Mouse (Mus musculus) right cerebral cortex, postnatal 14 days (tissue): ENCODE measurements around the gene Nup210l.
"Not testable (repeated sequence)": the region's sequence is repeated elsewhere in the genome, so short reads cannot be mapped to it uniquely, and the experiment has no call there.

ENCODE experiments used
- DNase-seq: peaks from one replicate; pipeline ENCODE4 v3.0.0; 2022

Nup210l gene

GRCm38 (mm10) chr3:90231507-90232333 lies 127.8 kb downstream of the Nup210l start, which contains the start of gene Jtb:
Gene Jtb, plus strand, starts transcription at chr3:90231597.
- DNase-seq = peak; percentile 94

DNA sequence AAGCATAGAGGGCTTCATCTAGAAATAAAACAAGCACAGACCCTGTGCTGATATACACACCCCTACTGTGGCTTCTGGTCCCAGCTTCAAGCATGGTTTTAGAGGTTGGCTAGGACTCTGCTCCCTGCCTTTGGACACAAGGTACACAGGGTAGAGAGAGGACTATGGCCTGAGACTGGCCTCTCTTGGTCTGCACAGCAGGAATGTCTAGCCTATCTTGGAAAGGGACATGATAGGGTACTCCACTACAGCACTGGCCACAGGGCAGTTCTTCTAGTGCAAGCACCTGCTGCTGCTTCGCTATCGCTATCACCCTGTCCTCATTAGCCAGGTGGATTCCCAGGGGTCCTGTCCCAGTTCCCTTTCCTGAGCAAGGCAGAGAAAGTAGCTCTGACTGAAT lies 137.3 kb downstream of the Nup210l start:
- no peak for DNase-seq

DNA sequence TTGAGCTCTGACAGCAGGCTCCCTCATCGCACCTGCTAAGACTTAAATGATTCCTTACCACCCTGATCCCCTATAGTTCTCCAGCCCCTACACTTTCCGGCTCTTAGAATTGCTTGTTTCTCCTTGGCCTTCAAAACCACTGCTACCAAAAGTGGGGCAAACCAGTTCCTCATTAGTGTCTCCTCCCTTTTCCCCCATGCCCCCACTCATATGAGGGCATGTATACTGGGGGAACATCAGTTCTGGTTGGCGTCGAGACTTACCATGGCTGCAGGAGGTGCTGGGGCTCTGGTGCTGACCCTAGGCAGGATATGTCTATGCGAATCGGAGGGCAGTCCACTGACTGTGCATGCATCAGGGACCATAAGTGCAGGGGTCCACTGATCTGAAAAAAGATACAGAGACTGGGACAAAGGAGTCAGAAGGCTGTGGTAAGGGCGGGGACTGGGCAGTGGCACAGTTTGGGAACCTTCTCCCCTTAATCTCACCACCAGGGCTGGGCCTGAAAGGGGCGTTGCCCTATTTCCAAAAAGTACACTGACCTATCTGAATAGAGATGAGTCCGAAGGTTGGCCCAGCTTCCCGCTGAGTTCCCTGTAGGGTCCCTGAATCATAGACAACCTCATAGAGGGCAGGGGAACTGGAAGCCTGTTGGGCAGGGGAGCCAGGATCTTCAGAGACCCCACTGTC lies 137.9 kb downstream of the Nup210l start:
- no peak for DNase-seq

- DNase-seq = no peak
Observed at GRCm38 (mm10) chr3:90242984-90243775, 139.2 kb downstream of the Nup210l start, which contains the start of gene Creb3l4. Gene Creb3l4, minus strand, starts transcription at chr3:90243512.

DNA sequence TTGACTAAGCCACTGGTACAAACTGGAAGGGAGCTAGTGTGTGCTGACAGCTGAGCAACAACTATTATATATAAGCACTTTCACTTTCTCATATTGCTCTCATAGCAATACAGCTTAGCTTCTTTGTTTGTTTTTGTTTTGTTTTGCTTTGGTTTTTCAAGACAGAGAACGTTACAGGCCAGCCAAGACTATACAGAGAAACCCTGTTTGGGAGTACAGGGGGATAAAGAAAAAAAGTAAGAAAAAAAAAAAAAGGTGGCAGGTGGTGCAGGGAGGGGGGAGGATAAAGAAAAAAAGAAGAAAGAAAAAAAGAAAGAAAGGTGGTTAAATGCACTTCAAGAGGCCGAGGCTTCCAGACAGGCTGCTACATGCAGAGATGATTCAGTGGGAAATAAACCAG lies 141.5 kb downstream of the Nup210l start:
- DNase-seq = no peak

DNA sequence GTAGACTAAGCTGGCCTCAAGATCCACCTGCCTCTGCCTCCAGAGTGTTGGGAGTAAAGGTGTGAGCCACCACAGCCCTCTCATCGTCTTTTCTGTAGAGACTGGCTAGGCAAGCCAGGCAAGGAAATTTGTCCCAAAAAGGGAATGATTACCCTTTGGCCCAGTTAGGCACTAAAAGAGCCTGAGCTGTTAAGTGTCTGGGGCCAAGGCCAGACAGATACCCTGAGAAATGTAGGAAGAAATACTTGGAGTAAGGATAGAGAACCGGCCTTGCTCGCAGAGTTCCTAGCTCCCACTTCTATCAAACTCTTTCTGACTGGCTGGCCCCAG lies 143.7 kb downstream of the Nup210l start:
- DNase-seq = no peak

DNA sequence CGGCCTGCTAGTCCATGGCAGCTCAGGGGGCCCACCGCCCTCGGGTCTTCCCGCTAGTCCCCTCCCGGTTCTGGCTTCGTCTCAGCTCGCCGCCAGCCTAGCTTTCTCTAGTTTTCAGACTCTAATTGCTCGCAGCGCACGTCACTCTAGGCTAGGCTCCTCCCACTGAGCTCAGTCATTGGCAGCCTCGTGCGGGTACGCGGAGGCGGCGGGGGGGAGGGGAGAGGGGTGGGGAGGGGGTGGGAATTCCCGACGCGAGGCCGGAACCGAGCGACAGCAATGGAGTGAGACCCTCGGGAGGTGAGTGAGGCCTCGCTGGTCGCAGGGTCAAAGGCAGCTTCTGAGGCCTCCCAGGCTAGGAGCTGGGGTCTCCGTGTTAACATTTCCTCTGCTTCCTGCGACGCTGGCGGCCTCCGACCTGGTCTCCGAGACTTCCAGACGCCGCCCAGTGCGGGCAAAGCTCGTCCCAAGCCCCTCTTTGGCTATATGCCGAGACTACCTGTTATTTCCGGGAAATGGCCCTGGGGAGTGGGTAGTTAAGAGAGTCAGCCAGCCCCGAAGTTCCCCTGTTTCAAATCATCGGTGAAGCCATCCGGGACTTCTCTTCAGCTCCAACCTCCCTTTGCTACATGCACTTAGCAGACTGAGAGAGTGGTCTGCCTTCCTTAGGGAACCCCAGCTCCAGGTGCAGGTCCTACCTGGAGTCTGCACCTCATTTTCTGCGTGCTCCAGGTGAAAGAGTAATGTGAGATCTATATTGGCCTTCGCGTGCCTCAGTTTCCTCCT lies 144.2 kb downstream of the Nup210l start, which contains the start of gene Slc39a1:
TSS of gene Slc39a1 (plus strand) at position 213 of the 786 bp plus-strand sequence.
- DNase-seq = peak; percentile 87

DNA sequence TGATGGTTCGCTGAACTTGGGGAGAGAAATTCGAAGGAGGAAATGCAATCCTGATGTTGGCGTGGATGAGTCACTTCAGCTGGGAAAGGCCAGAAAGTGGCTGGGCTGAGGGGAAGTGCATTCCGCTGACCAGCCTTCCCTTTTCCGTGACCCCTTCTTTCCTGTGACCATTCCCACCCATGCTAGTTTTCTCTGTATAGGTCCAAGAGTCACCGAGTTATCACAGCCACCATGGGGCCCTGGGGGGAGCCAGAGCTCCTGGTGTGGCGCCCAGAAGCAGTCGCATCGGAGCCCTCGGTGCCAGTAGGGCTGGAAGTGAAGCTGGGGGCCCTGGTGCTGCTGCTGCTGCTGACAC lies 144.8 kb downstream of the Nup210l start:
- DNase-seq = no peak

GRCm38 (mm10) chr3:90250791-90251190 lies 146.9 kb downstream of the Nup210l start:
- no peak for DNase-seq

GRCm38 (mm10) chr3:90251731-90252226 lies 147.8 kb downstream of the Nup210l start:
- not testable (repeated sequence) for DNase-seq

DNA sequence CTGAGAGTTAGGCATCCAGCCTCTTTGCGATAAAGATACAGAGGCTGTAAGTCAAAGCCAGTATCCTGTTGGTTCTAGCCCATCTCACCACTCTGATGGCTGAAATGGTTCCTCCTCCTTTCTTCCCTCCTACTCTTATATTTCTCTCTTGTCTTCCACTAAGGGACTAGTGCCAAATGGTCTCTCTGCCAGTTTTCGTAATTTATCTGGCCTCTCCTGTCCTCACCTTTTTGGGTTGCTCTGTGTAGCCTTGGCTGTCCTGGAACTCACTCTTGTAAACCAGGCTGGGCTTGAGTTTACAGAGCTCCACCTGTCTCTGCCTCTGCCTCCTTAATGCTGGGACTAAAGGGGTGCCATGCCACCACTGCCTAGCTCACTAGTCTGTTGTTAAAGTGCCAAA lies 148.7 kb downstream of the Nup210l start:
- not testable (repeated sequence) for DNase-seq

- DNase-seq = not testable (repeated sequence)
Observed at GRCm38 (mm10) chr3:90253174-90253573, 149.2 kb downstream of the Nup210l start.

DNA sequence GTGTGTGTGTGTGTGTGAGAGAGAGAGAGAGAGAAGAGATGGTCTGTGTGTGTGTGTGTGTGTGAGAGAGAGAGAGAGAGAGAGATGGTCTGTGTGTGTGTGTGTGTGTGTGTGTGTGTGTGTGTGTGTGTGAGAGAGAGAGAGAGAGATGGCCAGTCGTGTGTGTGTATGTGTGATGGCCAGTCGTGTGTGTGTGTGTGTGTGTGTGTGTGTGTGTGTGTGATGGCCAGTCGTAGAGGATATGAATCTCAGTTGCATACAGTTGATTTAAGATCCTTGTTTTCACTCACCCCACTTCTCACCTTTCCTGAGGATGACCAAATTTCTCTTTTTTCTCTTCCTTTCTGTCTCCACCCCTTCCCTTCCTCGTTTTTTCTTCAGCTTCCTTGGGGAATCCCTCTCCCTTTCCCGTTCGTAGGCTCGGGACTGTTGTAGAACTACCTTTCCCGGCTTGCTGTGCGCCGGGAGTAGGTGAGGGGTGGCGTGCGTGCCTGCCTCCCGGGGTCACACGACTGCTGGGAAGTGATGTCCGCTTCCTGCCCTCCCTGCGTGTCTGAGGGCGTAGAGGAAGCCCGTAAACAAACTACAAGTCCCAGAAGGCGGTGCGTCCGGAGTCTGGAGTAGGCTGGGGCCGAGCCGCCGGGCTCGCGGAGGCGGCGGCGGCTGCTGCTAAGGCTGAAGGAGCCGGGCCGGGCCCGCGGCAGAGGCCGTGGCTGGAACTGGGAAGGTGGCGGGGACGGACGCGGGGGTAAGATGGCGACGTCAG lies 149.9 kb downstream of the Nup210l start, which contains the start of gene Crtc2:
TSS of gene Crtc2 (plus strand) at position 511 of the 766 bp plus-strand sequence.
- peak; percentile 94 for DNase-seq

DNA sequence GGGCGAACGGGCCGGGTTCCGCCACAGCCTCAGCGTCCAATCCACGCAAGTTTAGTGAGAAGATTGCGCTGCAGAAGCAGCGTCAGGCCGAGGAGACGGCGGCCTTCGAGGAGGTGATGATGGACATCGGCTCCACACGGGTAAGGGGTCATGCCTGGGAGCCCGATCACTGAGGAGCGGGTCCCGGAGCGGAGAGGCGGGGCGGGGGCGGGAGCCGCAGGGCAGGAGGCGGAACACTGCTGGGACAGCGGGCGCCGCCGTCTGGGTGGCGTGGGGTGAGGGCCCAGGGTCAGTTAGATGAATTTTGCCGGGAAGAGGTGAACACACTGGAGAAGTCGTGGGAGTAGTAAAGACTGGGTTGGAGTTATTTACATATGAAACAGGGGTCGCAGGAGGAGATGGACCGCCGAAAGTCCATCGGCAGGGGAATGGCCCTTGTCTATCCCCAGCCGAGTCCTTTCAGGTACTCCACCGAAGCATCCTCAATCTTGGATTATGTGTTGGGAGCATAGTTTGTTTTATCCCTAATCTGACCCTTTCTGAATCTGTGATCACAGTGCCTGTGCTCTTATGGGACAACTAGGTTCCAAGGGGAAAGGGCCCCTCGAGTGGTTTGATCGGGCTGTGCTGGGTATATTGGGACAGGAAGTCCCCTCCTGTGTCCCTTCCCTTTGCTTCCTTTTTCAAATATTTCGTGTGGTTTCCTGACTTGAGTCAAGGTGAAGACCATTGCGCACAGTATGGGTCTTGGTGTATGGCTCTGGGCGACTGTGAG lies 150.7 kb downstream of the Nup210l start:
- no peak for DNase-seq

- DNase-seq = no peak
Observed at GRCm38 (mm10) chr3:90255194-90255565, 151.2 kb downstream of the Nup210l start.

DNA sequence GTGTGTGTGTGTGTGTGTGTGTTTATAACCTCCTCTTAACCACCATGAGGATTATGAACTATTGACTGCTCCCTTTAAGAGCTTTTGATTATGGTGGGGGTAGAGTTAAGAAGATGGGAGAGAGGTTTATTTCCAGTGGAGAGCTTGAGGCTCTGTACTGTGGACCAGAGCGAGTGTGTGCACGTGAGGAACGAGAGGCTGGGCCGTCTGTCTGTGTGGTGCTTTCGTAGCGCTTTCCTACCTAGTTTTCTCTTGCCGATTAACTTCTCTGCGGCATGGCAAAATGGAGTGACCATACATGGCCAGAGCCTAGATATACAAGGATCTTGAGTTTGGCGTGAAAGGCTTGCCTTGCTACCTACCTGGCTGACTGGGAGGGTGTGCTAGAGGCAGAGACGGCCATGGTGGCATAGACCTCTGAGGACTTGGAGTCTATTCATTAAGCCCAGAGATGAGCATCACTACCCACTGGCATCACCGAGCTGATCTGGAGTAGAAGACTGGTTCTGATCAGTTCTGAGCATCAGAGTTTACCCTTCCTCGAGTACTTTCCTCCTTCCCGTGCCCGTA lies 151.9 kb downstream of the Nup210l start:
- DNase-seq = no peak

DNA sequence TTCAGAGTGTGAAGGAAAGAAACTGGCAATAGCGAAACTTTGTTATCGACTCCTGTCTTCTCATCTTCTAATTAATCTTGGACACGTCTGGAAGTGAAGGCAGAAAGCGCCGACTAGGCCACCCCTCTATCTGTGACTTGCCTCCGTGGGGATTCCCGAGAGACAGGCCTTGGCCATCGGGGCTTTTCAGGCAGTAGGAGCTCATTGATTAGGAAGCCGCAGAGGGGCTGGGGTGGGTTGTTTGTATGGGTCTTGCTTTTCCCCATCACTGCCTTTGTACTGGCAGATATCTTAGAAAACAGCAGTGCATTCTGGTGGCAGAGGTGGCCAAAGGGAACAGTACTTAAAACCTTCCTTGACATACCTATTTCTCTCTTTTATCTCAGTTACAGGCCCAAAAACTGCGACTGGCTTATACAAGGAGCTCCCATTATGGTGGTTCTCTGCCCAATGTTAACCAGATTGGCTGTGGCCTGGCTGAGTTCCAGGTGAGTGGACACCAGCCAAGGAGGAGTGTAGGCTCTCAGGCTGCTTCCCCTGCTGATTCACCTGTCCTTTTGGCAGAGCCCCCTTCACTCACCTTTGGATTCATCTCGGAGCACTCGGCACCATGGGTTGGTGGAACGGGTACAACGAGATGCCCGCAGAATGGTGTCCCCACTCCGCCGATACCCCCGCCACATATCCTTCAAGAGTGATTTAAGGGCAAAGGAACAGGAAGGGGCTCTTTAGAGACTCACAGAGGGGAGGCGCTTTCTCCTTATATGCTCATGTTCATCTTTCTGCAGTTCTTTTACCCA lies 153.0 kb downstream of the Nup210l start:
- no peak for DNase-seq

DNA sequence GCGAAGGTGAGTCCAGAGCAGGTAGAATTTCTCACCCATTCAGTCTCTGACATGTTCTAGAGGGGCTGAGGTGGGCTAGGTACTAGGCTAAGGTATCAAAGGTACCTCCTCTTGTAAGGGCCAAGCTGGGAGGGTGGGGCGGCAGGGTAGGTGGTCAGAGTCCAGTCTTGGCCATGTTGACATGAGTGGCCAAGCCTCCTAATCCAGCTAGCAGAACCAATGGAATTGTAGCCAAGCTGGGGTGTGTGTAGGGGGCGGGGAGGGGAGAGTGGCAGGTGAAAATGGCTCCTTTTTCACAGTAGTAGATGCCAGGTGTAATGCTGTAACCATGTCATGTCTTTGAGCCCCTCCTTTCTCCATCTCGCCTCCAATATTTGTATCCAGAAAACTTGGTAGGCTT lies 154.6 kb downstream of the Nup210l start:
- no peak for DNase-seq
